Mouse (Mus musculus) MEL (cell line): ENCODE results near the gene Bri3bp.

ENCODE experiments used
- CTCF ChIP-seq, 3 experiments: IDR thresholded peaks in 2 of 3; conservative IDR thresholded peaks in 1 of 3; 2 replicates each; pipeline ENCODE4 v1.5.1; 2011 to 2012; ENCODE audit warnings: low read length in 3 of 3, low read depth in 2 of 3, mild to moderate bottlenecking in 2 of 3, improper control_type of control experiment in 1 of 3, inconsistent platforms in 1 of 3, mixed read lengths in 1 of 3, moderate library complexity in 1 of 3; ENCODE audit not compliant: control insufficient read depth in 1 of 3, insufficient read depth in 1 of 3, poor library complexity in 1 of 3, severe bottlenecking in 1 of 3
- E2F4 ChIP-seq: IDR thresholded peaks from 2 replicates; pipeline ENCODE4 v1.6.1; 2011; ENCODE audit warnings: low read depth, low read length, improper control_type of control experiment, borderline replicate concordance
- MEF2A ChIP-seq: IDR thresholded peaks from 2 replicates; pipeline ENCODE4 v1.6.1; 2014; ENCODE audit warnings: low read depth, mild to moderate bottlenecking, inconsistent platforms, low read length, improper control_type of control experiment; ENCODE audit not compliant: poor library complexity, insufficient replicate concordance, severe bottlenecking; ENCODE audit errors: extremely low read depth
- NRF1 ChIP-seq: IDR thresholded peaks from 2 replicates; pipeline ENCODE4 v1.6.1; 2014; ENCODE audit warnings: low read depth, mild to moderate bottlenecking, inconsistent platforms, low read length, improper control_type of control experiment, moderate library complexity; ENCODE audit not compliant: poor library complexity, insufficient read depth, severe bottlenecking

DNA sequence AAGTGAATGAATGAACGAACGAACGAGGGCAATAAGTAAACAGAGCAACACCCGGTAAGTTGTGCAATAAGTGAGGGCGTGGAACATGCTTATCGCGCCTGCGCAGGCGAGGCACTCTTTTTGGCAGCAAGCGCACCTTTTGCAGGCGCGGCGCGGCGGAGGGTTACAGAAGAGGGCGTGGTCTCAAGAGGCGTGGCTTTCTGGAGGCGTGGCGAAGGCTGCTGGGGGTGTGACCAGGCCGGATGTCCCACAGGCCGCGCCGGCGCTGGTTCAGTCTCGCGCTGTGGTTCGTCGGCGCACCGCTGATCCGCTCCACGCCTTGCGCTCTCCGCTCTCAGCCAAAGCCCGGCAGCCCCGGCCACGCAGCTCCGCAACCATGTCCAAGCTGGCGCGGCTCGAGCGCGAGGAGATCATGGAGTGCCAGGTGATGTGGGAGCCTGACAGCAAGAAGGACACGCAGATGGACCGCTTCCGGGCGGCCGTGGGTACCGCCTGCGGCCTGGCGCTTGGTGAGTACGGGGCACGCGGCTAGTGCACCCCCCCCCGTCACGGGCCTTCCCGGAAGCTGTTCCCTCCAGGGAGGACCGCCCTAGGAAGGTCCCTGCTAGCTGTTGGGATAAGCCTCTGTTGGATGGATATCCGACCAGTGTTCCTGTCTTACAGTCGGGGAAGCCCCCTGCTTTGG lies 34.4 kb downstream of the Bri3bp start, which contains the start of gene Aacs:
- TF ChIP-seq NRF1 = peak; percentile 96
- TF ChIP-seq CTCF (IDR thresholded peaks at IDR 0.05 in 2 of 3, conservative IDR thresholded peaks at IDR 0.05 in 1 of 3; ENCODE audit: control insufficient read depth in 1 of 3, insufficient read depth in 1 of 3, low read depth in 2 of 3, low read length in 3 of 3, poor library complexity in 1 of 3, severe bottlenecking in 1 of 3) = no peak
- 0 out of 2 replicates have a peak, but pooled peaks have one; percentile 10 for TF ChIP-seq E2F4
- no peak for TF ChIP-seq MEF2A
